Mouse (Mus musculus) yolk sac, embryonic 10.5 days (tissue): ENCODE measurements around the gene Setd5.
A peak's percentile ranks its signal among the peaks of the same experiment; 100 is the strongest.

Experiments
- DNase-seq: peaks from one replicate; pipeline ENCODE4 v3.0.0-alpha.2; 2017; ENCODE audit warnings: low spot score

Setd5 gene

GRCm38 (mm10) chr6:113076686-113077516 is at the start of gene Setd5:
Gene Setd5 (plus strand): TSS chr6:113077365.
- DNase-seq, result peak; percentile 98

DNA sequence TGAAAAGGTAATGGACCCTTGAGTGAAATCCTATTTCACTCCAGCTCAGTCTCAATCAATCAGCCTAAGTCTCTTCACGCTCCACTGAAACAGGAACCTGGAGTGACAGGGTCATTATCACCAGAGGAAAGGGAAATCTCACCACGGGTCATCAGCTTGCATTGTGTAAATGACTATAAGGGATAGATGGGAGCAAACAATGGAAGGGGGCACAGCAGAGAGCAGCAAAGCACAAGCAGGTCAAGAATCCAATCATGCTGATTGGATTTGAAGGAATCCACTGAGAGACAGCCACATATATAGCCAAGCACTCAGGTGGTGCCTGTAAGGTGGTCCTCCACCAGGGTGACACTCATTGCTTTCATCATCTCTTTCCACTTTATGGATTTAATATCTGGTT is 49.7 kb upstream of the Setd5 start:
- DNase-seq, result no peak

- no peak for DNase-seq
These were observed 48.2 kb upstream of the Setd5 start for GRCm38 (mm10) chr6:113029006-113029405.

- DNase-seq, result no peak
These were observed 46.6 kb upstream of the Setd5 start for GRCm38 (mm10) chr6:113030553-113030952.

DNA sequence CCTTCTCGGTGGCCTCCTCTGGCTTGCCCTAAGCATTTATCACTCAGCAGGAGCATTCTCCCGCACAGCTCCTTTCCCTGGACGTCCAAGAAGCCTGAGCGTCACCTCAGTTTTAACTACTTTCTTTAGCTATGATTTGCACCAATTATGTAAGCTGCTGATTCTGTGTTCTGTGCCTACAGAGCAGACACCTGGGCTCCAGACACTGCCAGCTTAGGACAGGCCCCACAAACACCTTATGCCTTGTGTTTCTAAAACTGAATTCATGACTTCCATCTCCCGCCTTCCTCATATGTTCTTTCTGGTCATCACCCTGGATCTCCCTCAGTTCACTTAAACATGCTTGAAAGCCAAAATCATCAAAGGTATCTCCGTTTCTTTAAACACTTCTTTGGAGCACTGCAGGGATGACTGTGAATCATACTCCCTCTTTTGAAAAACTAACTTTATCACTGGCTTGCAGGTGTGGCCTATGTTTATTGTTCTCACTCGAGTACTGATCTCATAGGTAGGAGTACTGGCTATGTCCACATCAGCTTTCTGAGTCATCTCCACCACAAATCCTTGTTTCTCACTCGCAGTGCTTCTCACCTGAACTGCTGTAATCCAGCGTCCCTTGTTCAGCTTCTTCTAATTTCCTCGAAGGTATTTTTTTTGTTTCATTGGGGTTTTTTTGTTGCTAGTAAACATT is 46.0 kb upstream of the Setd5 start:
- DNase-seq, result no peak

DNA sequence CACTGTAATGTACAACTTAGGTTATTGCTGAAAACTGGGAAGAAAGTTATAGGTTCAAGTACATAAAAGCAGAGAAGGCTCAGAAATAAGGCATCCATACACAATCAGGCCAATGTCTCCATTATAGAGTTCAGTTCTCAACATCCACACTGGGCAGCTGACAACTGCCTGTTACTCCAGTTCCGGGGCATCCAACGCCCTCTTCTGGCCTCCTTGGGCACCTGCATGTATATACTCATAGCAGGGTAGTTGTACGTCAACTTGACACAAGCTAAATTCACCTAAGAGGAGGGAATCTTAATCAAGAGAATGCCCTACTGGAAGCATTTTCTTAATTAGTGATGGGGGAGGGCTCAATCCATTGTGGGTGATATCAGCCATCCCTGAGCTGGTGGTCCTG is 45.0 kb upstream of the Setd5 start:
- DNase-seq, result no peak

- no peak for DNase-seq
These were observed 44.0 kb upstream of the Setd5 start for GRCm38 (mm10) chr6:113033185-113033584.

- DNase-seq, result no peak
These were observed 42.7 kb upstream of the Setd5 start for GRCm38 (mm10) chr6:113034466-113034865.

- no peak for DNase-seq
These were observed 40.5 kb upstream of the Setd5 start for GRCm38 (mm10) chr6:113036463-113037175.

GRCm38 (mm10) chr6:113037946-113038734 is 39.0 kb upstream of the Setd5 start:
- DNase-seq, result peak; percentile 80

GRCm38 (mm10) chr6:113038735-113039058 is 38.5 kb upstream of the Setd5 start:
- no peak for DNase-seq

DNA sequence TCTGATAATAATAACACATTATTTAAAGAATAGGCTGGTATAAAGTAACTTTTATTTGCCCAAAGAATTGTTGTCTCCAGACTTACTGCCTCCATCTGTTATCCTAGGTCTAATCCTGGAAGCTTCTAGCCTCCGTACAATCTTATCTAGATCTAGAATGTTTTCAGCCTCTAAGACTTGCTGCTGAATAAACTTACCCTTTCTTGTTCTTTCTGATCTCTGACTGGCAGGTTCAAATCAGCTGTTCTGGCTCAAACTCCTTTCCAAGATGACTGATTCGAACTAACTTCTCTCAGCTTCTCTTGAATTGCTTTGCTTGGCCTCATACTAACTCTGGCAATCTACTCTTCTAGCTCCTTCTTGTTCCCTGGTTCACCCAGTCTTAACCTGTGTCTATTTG is 36.8 kb upstream of the Setd5 start:
- no peak for DNase-seq

- no peak for DNase-seq
These were observed 35.8 kb upstream of the Setd5 start for GRCm38 (mm10) chr6:113041215-113041990.

DNA sequence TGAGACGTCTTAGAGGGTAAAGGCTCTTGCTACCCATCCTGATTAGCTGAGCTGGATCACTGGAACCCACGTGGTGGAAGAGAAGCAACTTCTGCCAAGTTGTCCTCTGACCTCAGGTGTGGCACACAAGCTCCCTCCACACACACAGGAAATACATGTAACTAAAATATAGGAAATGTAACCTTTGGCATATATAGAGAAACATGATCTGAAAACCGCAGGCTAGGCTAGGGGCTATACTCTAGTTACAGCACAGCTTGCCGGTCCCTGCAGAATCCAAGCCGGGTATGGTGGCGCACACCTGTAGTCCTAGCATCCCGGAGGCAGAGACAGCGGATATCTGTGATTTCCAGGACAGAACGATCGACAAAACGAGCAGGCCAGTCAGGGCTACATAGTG is 31.6 kb upstream of the Setd5 start:
- no peak for DNase-seq

- peak; percentile 98 for DNase-seq
These were observed 30.9 kb upstream of the Setd5 start, which contains the start of gene Thumpd3 for GRCm38 (mm10) chr6:113046041-113046975. Gene Thumpd3 (plus strand): TSS chr6:113046225.

DNA sequence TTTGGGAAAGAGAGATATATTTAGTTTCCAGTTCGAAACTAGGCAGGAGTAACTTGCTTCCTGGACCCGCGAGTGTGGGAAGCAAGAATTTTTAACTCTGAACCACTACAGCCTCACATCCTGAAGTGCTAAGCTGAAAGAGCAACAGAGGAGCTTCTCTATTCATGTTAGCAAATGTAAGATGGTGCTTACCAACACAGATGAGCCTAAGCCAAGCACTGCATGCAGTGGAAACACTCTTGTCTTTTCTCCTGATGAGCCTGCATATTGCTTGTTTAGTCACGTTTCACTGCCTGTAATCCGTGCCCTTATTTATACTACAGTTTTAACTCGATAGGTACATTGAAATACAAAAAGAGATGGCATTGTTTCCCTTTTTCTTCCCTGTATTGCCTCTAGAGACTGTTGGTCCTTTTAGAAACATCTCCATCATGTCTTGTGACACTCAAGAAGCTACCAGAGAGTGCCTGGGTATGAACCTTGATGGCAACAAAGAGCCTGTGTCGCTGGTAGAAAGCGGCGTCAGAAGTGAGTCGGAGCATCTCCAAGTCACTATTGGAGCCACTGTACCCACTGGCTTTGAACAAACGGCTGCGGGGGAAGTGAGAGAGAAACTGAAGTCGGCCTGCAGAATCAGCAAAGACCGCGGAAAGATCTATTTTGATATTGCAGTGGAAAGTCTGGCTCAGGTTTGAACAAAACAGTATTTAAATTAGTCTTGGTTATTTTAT is 30.0 kb upstream of the Setd5 start:
- DNase-seq, result no peak

DNA sequence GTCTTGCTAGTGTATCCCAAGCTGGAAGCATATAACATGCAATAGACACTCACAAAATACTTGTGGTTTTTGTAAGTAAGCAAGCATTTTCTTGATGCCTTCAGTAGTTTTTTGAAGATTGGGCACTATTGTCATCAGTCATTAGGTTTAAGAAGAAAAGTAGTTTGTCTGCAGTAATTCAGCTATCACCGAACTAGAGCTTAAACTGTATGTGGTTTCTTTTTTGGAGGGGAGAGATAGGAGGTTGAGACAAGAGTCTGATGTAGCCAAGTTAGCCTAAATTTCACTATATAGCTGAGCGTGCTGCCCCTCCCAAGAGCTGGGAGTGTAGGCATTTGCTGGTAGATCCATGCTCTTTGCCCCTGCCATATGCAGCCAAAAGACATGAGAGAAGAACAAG is 28.8 kb upstream of the Setd5 start:
- no peak for DNase-seq

GRCm38 (mm10) chr6:113049159-113049558 is 28.0 kb upstream of the Setd5 start:
- DNase-seq, result no peak

- DNase-seq, result peak; percentile 39
These were observed 24.2 kb upstream of the Setd5 start for GRCm38 (mm10) chr6:113052972-113053371.
